Mouse (Mus musculus): ENCODE measurements around the gene Cyp2c39. TPM values are rescaled to one million over a fixed set of nuclear protein-coding genes. Genes with fewer than 3 reads are reported as not detected.
"Not testable (repeated sequence)": the region's sequence is repeated elsewhere in the genome, so short reads cannot be mapped to it uniquely, and the experiment has no call there.

The Cyp2c39 gene
- not detected for total RNA-seq (2021)
- long read RNA-seq, experiment 1: 0 reads
- long read RNA-seq, experiment 2: 0 reads

DNA sequence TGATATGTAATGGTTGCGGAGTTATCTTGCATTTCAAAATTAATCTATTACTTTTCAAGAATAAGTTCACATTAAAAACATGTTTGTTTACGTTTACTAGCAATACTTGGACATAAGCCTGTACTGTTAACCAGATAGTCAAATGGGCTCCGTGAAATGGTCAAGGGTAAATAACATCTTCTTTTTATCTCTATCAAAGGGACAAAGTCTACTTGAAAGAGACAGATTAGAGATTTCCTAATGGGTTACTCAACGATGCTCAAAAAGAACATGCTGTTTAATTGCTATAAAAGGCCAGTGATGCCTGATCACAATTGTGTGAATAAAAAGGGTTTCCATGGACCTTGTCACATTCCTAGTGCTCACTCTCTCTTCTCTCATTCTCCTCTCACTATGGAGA is at the start of gene Cyp2c39:
Cyp2c39 (plus strand) TSS at position 329 of the 400 bp plus-strand sequence.
- no peak for DNase-seq

- no peak for DNase-seq
Observed at GRCm38 (mm10) chr19:39462941-39463340, 47.7 kb upstream of the Cyp2c39 start, which contains the start of gene Cyp2c38. TSS of gene Cyp2c38 (minus strand) at chr19:39463075.

DNA sequence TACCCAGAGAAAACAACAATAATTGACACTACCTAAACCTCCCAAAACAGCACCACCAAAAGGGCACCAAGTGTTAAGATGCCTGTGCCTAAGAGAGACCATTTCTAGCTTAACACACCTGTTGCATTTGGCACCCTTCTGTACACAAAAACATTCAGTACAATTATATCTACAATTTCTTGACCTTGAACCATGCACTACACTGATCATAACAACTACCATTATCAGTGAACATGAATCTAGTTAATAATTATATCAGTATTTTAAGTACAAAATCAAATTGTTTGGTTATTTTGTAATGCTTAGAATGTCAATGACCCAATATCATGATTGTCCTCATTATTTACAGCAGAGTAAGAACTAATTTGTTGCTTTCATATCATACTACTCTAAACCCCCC is 46.7 kb upstream of the Cyp2c39 start:
- no peak for DNase-seq

DNA sequence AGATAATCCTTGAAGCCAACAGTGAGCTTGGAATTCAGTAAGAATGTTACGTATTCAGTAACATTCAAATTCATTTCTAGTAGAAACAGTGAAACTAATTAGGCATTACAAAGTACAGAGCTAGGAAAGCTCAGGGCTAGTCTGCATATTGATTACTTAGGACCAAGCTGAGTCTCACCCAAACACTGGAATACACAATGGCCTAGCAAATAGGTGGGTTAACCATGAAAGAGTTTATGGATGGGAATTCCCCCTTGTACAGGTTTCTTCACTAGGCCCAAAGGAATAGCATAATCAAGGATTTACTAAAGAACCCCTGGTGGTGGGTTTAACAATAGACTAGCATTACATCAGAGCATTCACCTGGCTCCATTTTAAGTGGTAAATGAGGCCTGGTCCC is 26.7 kb upstream of the Cyp2c39 start:
- DNase-seq: not testable (repeated sequence)

- no peak for DNase-seq
Observed at GRCm38 (mm10) chr19:39506341-39506740, 4.3 kb upstream of the Cyp2c39 start.

DNA sequence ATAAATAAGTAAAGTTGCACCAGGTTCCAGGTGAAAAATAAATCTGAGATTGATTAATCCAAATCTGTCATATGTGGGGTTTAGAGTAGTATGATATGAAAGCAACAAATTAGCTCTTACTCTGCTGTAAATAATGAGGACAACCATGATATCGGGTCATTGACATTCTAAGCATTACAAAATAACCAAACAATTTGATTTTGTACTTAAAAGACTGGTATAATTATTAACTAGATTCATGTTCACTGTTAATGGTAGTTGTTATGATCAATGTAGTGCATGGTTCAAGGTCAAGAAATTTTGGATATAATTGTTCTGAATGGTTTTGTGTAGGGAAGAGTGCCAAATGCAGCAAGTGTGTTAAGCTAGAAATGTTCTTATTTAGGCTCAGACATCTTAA is 1.1 kb upstream of the Cyp2c39 start:
- no peak for DNase-seq

Other genes starting within 250 kb of the Cyp2c39 start
- gene Cyp2c29, start 241.5 kb upstream of the Cyp2c39 start, total RNA-seq (2021): not detected
- not detected for gene Cyp2c38, start 47.8 kb upstream of the Cyp2c39 start, total RNA-seq (2021)
- not detected for gene Cyp2c67, start 138.2 kb downstream of the Cyp2c39 start, total RNA-seq (2021)
- not detected for gene Cyp2c68, start 230.2 kb downstream of the Cyp2c39 start, total RNA-seq (2021)

Measured in gastrocnemius, postnatal 25 days (tissue).